Mouse (Mus musculus): ENCODE results near the gene Mrto4.
"Not testable (repeated sequence)": the region's sequence is repeated elsewhere in the genome, so short reads cannot be mapped to it uniquely, and the experiment has no call there.

Mrto4 gene

GRCm38 (mm10) chr4:139351931-139352711 lies at the start of gene Mrto4, which contains the start of the genes Emc1 and Ubr4:
Mrto4 (minus strand) TSS chr4:139352576.
Emc1 (plus strand) TSS chr4:139352587.
Ubr4 (plus strand) TSS chr4:139352609.
- peak; percentile 55 to 80 for DNase-seq (ENCODE audit: low spot score in 2 of 2)

GRCm38 (mm10) chr4:139400487-139400886 lies 48.1 kb upstream of the Mrto4 start:
- no peak for DNase-seq (ENCODE audit: low spot score in 2 of 2)

GRCm38 (mm10) chr4:139395431-139395830 lies 43.1 kb upstream of the Mrto4 start:
- DNase-seq (ENCODE audit: low spot score in 2 of 2), result no peak

GRCm38 (mm10) chr4:139389557-139389956 lies 37.2 kb upstream of the Mrto4 start:
- no peak for DNase-seq (ENCODE audit: low spot score in 2 of 2)

- no peak for DNase-seq (ENCODE audit: low spot score in 2 of 2)
Measured at GRCm38 (mm10) chr4:139386869-139387319, 34.5 kb upstream of the Mrto4 start.

- DNase-seq (ENCODE audit: low spot score in 2 of 2), result not testable (repeated sequence)
Measured at GRCm38 (mm10) chr4:139385841-139386240, 33.5 kb upstream of the Mrto4 start.

- no peak for DNase-seq (ENCODE audit: low spot score in 2 of 2)
Measured at GRCm38 (mm10) chr4:139382231-139382630, 29.9 kb upstream of the Mrto4 start.

- no peak for DNase-seq (ENCODE audit: low spot score in 2 of 2)
Measured at GRCm38 (mm10) chr4:139381452-139381845, 29.1 kb upstream of the Mrto4 start.

GRCm38 (mm10) chr4:139380775-139381451 lies 28.5 kb upstream of the Mrto4 start:
- no peak for DNase-seq (ENCODE audit: low spot score in 2 of 2)

- peak; percentile 99 to 100 for DNase-seq (ENCODE audit: low spot score in 2 of 2)
Measured at GRCm38 (mm10) chr4:139380207-139380748, 27.9 kb upstream of the Mrto4 start.

GRCm38 (mm10) chr4:139379719-139380118 lies 27.3 kb upstream of the Mrto4 start:
- DNase-seq (ENCODE audit: low spot score in 2 of 2), result no peak

GRCm38 (mm10) chr4:139373531-139373930 lies 21.2 kb upstream of the Mrto4 start:
- DNase-seq (ENCODE audit: low spot score in 2 of 2), result no peak

- DNase-seq (ENCODE audit: low spot score in 2 of 2), result no peak
Measured at GRCm38 (mm10) chr4:139373130-139373529, 20.8 kb upstream of the Mrto4 start.

- no peak for DNase-seq (ENCODE audit: low spot score in 2 of 2)
Measured at GRCm38 (mm10) chr4:139368038-139368437, 15.7 kb upstream of the Mrto4 start.

- no peak for DNase-seq (ENCODE audit: low spot score in 2 of 2)
Measured at GRCm38 (mm10) chr4:139367336-139367735, 15.0 kb upstream of the Mrto4 start.

- DNase-seq (ENCODE audit: low spot score in 2 of 2), result no peak
Measured at GRCm38 (mm10) chr4:139360761-139361548, 8.6 kb upstream of the Mrto4 start.

- no peak for DNase-seq (ENCODE audit: low spot score in 2 of 2)
Measured at GRCm38 (mm10) chr4:139357211-139357610, 4.8 kb upstream of the Mrto4 start.

- no peak for DNase-seq (ENCODE audit: low spot score in 2 of 2)
Measured at GRCm38 (mm10) chr4:139352832-139353231, 456 bp upstream of the Mrto4 start.

GRCm38 (mm10) chr4:139345416-139346019 lies 6.9 kb downstream of the Mrto4 start:
- DNase-seq (ENCODE audit: low spot score in 2 of 2), result no peak

GRCm38 (mm10) chr4:139343718-139344117 lies 8.7 kb downstream of the Mrto4 start:
- peak in 1 of 2 experiments; percentile 34 for DNase-seq (ENCODE audit: low spot score in 2 of 2)

- DNase-seq (ENCODE audit: low spot score in 2 of 2), result no peak
Measured at GRCm38 (mm10) chr4:139341556-139342233, 10.7 kb downstream of the Mrto4 start.
